Mouse (Mus musculus) hindbrain, embryonic 13.5 days (tissue): ENCODE data around the gene Cyb5rl. TPM values are rescaled to one million over a fixed set of nuclear protein-coding genes. Genes with fewer than 3 reads are reported as not detected.
A peak's percentile ranks its signal among the peaks of the same experiment; 100 is the strongest.
"Not testable (repeated sequence)": the region's sequence is repeated elsewhere in the genome, so short reads cannot be mapped to it uniquely, and the experiment has no call there.

Source experiments
- ATAC-seq: fragments of 200-750 bp; cut with Nextera tagmentation; 2 replicates; pipeline ENCODE4 v1.8.0; 2017; ENCODE audit warnings: moderate TSS enrichment; ENCODE audit not compliant: low FRiP score
- H3K27ac ChIP-seq: fragments of 300-500 bp; sonication (generic); 2 replicates; pipeline ENCODE4 v1.5.1; 2015; ENCODE audit warnings: inconsistent platforms, mild to moderate bottlenecking, moderate library complexity
- H3K27me3 ChIP-seq: fragments of 300-500 bp; sonication (generic); 2 replicates; pipeline ENCODE4 v1.6.1; 2015; ENCODE audit warnings: mild to moderate bottlenecking, inconsistent platforms
- H3K36me3 ChIP-seq: fragments of 300-500 bp; sonication (generic); 2 replicates; pipeline ENCODE4 v1.6.1; 2015; ENCODE audit warnings: mild to moderate bottlenecking, inconsistent platforms
- H3K4me1 ChIP-seq: fragments of 300-500 bp; sonication (generic); replicated peaks from 2 replicates; pipeline ENCODE4 v1.6.1; 2015; ENCODE audit warnings: inconsistent platforms
- H3K4me2 ChIP-seq: fragments of 300-500 bp; sonication (generic); 2 replicates; pipeline ENCODE4 v1.6.1; 2015; ENCODE audit warnings: inconsistent platforms, mild to moderate bottlenecking, moderate library complexity
- H3K4me3 ChIP-seq: fragments of 300-500 bp; sonication (generic); 2 replicates; pipeline ENCODE4 v1.5.1; 2015; ENCODE audit warnings: mild to moderate bottlenecking, inconsistent platforms
- H3K9ac ChIP-seq: fragments of 300-500 bp; sonication (generic); 2 replicates; pipeline ENCODE4 v1.6.1; 2015; ENCODE audit warnings: mild to moderate bottlenecking, inconsistent platforms
- H3K9me3 ChIP-seq: fragments of 300-500 bp; sonication (generic); 2 replicates; pipeline ENCODE4 v1.6.1; 2016; ENCODE audit warnings: inconsistent platforms
- WGBS: fragments of 180-500 bp; shearing (Covaris S2); methylation state at CpG from one replicate; pipeline ENCODE4 v1.1.7; 2015; 5-methylcytosine and 5-hydroxymethylcytosine counted together
- polyA plus RNA-seq: library from polyadenylated mRNA; unstranded; fragments of >200 nt; fragmentation: Nextera tagmentation; extraction: Ambion mirVana; gene quantifications from 2 replicates; pipeline ENCODE4 v1.2.1, GENCODE M21; 2015

Gene Cyb5rl
- polyA plus RNA-seq, 1 experiment from 2014 or later = 4.7 TPM

DNA sequence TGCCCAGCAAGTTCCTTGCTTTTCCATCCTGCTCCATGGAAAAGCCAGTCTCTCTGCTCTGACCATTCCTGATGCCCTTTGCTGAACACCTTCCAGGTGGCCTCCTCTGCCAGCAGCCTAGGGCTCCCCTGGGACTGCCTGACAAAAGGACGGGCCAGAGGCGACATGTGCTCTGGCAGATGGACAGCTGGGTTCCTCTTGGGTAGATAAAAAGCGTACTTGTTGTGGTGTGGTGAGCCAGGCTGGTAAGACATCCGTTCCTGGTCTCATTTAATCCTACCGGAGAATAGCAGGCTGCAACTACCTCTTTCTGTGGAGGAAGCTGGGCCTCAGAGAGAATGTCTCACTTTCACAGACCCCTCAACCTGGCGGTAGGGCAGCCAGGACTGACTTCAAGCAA, 29.3 kb downstream of the Cyb5rl start:
- H3K4me2 ChIP-seq = no peak overlapping the region
- peaks cover 44% of the 10 kb centered on the region for H3K4me1 ChIP-seq
- H3K9ac ChIP-seq = no peak overlapping the region
- H3K4me3 ChIP-seq = no peak overlapping the region
- H3K9me3 ChIP-seq = no peaks in the 10 kb centered on the region
- peak overlapping the region; percentile 44 for H3K27ac ChIP-seq
- 23% methylated on average over 6 of the region's 6 CpGs for WGBS
- H3K36me3 ChIP-seq = no peaks in the 10 kb centered on the region
- H3K27me3 ChIP-seq = 0 out of 2 replicates have a peak, but pooled peaks cover 3% of the 10 kb centered on the region
- ATAC-seq = no peak

- peak within 1 kb of the TSS; percentile 60 for H3K27ac ChIP-seq
- H3K4me2 ChIP-seq = no peak within 1 kb of the TSS
- peaks cover 41% of the 10 kb centered on the region for H3K4me1 ChIP-seq
- H3K9me3 ChIP-seq = no peaks in the 10 kb centered on the region
- 34% methylated on average over 16 of the region's 16 CpGs for WGBS
- no peaks in the 10 kb centered on the region for H3K36me3 ChIP-seq
- H3K4me3 ChIP-seq = no peak within 1 kb of the TSS
- H3K9ac ChIP-seq = 0 out of 2 replicates have a peak within 1 kb of the TSS, but pooled peaks have one; percentile 19
- ATAC-seq = 0 out of 2 replicates have a peak, but pooled peaks have one; percentile 23
- H3K27me3 ChIP-seq = 0 out of 2 replicates have a peak, but pooled peaks cover 3% of the 10 kb centered on the region
Measured at GRCm38 (mm10) chr4:107096841-107097373, 30.1 kb downstream of the Cyb5rl start, which contains the start of gene Cdcp2. Cdcp2 (plus strand) TSS chr4:107096891.

DNA sequence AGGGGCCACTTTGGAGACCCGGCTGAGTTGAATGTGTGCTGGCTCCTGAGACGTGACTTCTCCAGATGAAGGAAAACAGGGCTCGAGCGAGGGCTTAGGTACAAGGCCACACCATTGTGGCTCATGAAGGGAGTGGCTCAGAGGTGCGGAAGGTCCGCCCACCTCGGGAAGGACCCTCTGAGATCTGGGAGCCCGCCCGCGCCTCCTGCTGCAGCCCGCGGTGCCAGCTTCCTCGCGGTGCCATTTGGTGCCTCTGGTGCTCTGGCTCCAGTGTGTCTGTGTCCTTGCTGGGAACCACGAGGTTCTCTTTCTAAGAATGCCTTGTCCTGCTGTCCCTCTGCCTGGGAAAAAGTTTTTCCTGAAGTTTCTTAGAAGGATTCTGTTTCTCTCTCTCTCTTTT, 31.1 kb downstream of the Cyb5rl start:
- H3K9ac ChIP-seq = no peak overlapping the region

DNA sequence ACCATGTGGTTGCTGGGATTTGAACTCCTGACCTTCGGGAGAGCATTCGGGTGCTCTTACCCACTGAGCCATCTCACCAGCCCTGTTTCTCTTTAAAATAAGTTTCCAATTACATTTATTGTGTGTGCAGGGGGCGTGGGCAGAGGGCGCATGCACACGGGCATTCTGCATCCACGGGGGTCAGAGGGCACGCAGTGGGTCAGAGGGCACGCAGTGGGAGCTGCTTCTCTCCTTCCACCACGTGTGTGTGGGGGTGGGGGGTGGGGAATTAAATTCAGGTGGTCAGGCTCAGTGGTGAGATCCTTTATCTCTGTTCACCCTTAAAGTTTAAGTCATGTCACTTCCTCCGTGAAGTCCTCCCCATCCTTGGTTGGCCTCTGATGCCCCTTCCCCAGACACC, 31.6 kb downstream of the Cyb5rl start:
- Histone ChIP-seq H3K4me3 (no peak overlapping the region), H3K4me2 (no peak overlapping the region), H3K9ac (no peak overlapping the region), H3K27me3 (no peaks in the 10 kb centered on the region), H3K27ac (no peak overlapping the region), H3K9me3 (no peaks in the 10 kb centered on the region), H3K4me1 (peaks cover 39% of the 10 kb centered on the region), H3K36me3 (no peaks in the 10 kb centered on the region)
- WGBS = 67% methylated on average over 10 of the region's 10 CpGs
- no peak for ATAC-seq

More for the DNA sequence above, 31.1 kb downstream of the Cyb5rl start:
- WGBS = 68% methylated on average over 15 of the region's 15 CpGs
- peaks cover 40% of the 10 kb centered on the region for H3K4me1 ChIP-seq
- 0 out of 2 replicates have a peak, but pooled peaks cover 2% of the 10 kb centered on the region for H3K27me3 ChIP-seq
- no peak overlapping the region for H3K4me2 ChIP-seq
- no peak for ATAC-seq
- no peak overlapping the region for H3K4me3 ChIP-seq
- H3K9me3 ChIP-seq = no peaks in the 10 kb centered on the region
- H3K27ac ChIP-seq = peak overlapping the region; percentile 60; the same call in 1 of the 2 replicates
- no peaks in the 10 kb centered on the region for H3K36me3 ChIP-seq

DNA sequence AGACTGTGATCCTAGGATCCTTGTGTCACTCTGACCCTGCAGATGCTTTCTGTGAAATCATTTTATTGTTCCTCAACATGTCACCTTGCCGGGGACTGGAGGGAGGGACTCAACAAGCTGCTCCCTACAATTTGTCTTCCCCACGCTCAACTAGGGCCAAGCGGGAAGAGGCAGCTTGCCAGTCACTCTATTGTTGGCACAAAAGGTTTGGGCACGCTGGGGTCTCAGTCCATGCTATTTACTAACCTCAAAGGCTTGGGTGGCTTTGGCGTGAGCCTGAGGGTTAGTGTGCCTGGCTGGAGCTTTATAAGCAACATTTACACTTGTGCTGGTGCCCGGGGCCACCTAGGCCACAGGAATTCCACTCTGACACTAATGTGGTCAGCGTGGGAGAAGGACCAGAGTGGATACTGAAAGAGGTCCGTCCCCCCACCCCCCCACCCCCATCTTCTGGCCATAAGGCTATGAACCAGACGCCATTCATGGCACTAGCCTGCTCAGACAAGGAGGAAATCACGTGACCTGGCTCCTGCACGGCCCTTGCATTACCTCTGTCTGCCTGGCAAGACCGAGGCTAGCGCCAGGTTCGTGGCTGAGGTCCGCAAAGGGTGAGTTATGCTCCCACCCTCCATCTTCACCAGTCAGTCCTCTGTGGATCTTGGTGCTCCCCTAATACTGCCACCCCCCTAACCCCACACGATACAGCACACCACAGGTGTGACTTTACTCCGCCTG, 32.2 kb downstream of the Cyb5rl start:
- no peak overlapping the region for H3K4me3 ChIP-seq
- no peaks in the 10 kb centered on the region for H3K36me3 ChIP-seq
- H3K27ac ChIP-seq = no peak overlapping the region
- no peaks in the 10 kb centered on the region for H3K9me3 ChIP-seq
- ATAC-seq = no peak
- no peak overlapping the region for H3K4me2 ChIP-seq
- H3K9ac ChIP-seq = no peak overlapping the region
- WGBS = 72% methylated on average over 17 of the region's 17 CpGs
- no peaks in the 10 kb centered on the region for H3K27me3 ChIP-seq
- H3K4me1 ChIP-seq = peaks cover 34% of the 10 kb centered on the region

DNA sequence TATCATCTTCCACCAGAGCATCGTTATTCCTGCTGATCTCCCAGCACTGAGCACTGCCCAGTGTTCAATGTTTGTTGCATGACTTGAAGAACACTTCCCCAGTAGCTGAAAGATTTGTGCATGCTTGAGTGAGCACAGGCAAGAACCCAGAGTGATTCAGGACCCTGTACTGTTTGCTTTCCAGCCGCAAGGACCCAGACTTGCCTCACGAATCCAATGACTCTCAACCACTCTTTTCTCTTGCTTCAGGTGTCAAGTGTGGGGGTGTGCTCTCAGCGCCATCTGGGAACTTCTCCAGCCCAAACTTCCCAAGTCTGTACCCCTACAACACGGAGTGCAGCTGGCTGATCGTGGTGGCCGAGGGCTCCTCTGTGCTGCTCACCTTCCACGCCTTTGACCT, 35.4 kb downstream of the Cyb5rl start:
- Histone ChIP-seq H3K9ac (no peak overlapping the region), H3K4me1 (peaks cover 19% of the 10 kb centered on the region), H3K27me3 (no peaks in the 10 kb centered on the region), H3K4me3 (no peak overlapping the region), H3K36me3 (no peaks in the 10 kb centered on the region), H3K27ac (no peak overlapping the region), H3K4me2 (no peak overlapping the region), H3K9me3 (no peaks in the 10 kb centered on the region)
- ATAC-seq = no peak
- 82% methylated on average over 8 of the region's 8 CpGs for WGBS

GRCm38 (mm10) chr4:107106777-107107176, 40.0 kb downstream of the Cyb5rl start:
- 87% methylated on average over 16 of the region's 16 CpGs for WGBS

DNA sequence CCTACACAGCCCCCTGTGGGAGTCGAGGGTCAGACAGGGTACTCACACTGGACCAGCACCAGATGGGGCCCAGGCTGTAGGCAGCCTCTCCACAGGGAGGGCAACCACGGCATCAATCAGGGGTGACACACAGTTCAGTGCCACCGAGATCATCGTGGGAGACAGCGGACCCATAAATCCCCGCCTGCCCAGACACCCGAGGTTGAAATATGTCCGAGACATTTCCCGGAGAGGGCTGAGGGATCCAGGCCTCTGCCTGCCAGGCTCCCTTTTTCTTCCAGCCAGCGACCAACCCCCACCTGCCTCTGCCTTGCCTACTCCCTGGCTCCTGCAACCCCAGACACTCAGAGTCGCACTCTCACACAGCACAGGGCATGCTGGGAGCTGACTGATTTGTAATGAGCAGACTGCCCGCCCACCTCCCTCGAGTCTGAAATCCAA, 41.5 kb downstream of the Cyb5rl start:
- Histone ChIP-seq H3K4me1 (peaks cover 22% of the 10 kb centered on the region), H3K36me3 (no peaks in the 10 kb centered on the region), H3K4me3 (no peak overlapping the region), H3K9me3 (no peaks in the 10 kb centered on the region), H3K27me3 (no peaks in the 10 kb centered on the region), H3K4me2 (peak overlapping the region; percentile 30; the same call in 1 of the 2 replicates), H3K9ac (peak overlapping the region; percentile 36; the same call in 1 of the 2 replicates), H3K27ac (peak overlapping the region; percentile 58)
- peak; percentile 56 for ATAC-seq
- 18% methylated on average over 13 of the region's 13 CpGs for WGBS

More at GRCm38 (mm10) chr4:107106777-107107176, 40.0 kb downstream of the Cyb5rl start:
- Histone ChIP-seq H3K4me1 (peaks cover 22% of the 10 kb centered on the region), H3K4me3 (no peak overlapping the region), H3K4me2 (no peak overlapping the region), H3K27me3 (no peaks in the 10 kb centered on the region), H3K27ac (no peak overlapping the region), H3K36me3 (no peaks in the 10 kb centered on the region), H3K9me3 (no peaks in the 10 kb centered on the region), H3K9ac (no peak overlapping the region)
- ATAC-seq = no peak

DNA sequence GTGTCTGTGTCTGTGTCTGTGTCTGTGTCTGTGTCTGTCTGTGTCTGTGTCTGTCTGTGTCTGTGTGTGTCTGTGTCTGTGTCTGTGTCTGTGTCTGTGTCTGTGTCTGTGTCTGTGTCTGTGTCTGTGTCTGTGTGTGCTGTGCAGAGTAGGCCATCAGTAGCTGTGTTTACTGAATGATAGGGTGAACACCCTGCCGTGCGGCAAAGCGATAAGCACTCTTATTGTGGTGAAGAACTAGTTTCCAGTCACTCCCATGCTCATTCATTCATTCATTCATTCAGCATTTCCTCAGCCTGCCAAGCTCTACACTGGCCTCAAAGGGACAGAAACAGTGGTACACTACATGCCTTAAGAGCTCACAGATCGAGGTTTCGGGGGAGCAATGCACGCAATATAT, 42.4 kb downstream of the Cyb5rl start:
- peaks cover 22% of the 10 kb centered on the region for H3K4me1 ChIP-seq
- not testable (repeated sequence) for ATAC-seq, H3K4me2 ChIP-seq, H3K27ac ChIP-seq, H3K4me3 ChIP-seq, H3K27me3 ChIP-seq, H3K36me3 ChIP-seq, H3K9ac ChIP-seq, H3K9me3 ChIP-seq
- 95% methylated on average over 6 of the region's 6 CpGs for WGBS

DNA sequence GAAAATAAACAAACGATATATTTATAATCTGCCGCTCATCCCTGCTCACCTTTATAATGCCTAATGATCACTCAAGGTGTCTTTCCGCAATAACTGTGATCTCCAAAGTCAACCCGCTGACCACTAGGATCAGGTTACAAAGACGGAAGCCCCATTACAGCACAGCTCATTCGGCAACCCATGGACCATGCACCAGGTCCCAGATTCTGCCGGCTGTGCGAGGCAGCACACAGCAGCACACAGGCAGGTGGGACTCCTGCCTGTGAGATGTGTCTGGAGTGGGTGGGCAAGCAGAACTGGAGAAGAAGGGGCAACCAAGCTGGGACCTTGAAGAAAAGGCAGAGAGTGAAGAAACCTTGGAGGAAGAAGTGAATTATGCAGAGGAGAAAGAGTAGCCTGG, 47.5 kb downstream of the Cyb5rl start:
- H3K27me3 ChIP-seq = 0 out of 2 replicates have a peak, but pooled peaks cover 2% of the 10 kb centered on the region
- no peak overlapping the region for H3K9ac ChIP-seq

GRCm38 (mm10) chr4:107117741-107118385, 51.1 kb downstream of the Cyb5rl start:
- WGBS = 91% methylated on average over 2 of the region's 2 CpGs

More for the DNA sequence above, 47.5 kb downstream of the Cyb5rl start:
- no peak for ATAC-seq
- H3K27ac ChIP-seq = no peak overlapping the region
- H3K4me3 ChIP-seq = no peak overlapping the region
- H3K4me2 ChIP-seq = no peak overlapping the region
- 71% methylated on average over 8 of the region's 8 CpGs for WGBS
- H3K36me3 ChIP-seq = no peaks in the 10 kb centered on the region
- H3K9me3 ChIP-seq = no peaks in the 10 kb centered on the region
- no peaks in the 10 kb centered on the region for H3K4me1 ChIP-seq

DNA sequence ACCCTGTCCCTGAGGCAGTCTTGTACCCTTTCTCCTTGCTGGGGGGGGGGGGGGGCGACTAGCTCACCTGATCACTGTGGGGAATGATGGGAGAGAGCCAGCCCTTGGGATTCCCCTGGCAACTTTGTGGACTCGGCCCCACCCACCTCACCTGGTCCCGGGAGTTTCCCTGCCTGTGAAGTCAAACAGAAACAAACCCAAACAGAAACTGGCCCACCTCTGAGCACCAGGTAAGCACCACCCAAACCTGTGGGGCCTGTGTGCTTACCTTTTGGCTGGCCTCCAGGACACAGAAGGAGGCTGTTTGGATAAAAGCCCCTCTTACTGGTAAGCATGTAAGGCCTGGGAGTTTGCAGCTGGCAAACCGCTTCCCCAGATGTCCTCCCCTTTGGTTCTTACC, 52.3 kb downstream of the Cyb5rl start:
- Histone ChIP-seq H3K9ac (no peak overlapping the region), H3K27me3 (0 out of 2 replicates have a peak, but pooled peaks cover 2% of the 10 kb centered on the region), H3K9me3 (no peaks in the 10 kb centered on the region), H3K27ac (no peak overlapping the region), H3K4me3 (no peak overlapping the region), H3K4me1 (peaks cover 11% of the 10 kb centered on the region), H3K36me3 (no peaks in the 10 kb centered on the region), H3K4me2 (no peak overlapping the region)
- no peak for ATAC-seq
- 58% methylated on average over 4 of the region's 4 CpGs for WGBS

More at GRCm38 (mm10) chr4:107117741-107118385, 51.1 kb downstream of the Cyb5rl start:
- Histone ChIP-seq H3K9ac (no peak overlapping the region), H3K27me3 (0 out of 2 replicates have a peak, but pooled peaks cover 2% of the 10 kb centered on the region), H3K9me3 (no peaks in the 10 kb centered on the region), H3K36me3 (no peaks in the 10 kb centered on the region), H3K4me1 (peaks cover 11% of the 10 kb centered on the region), H3K27ac (no peak overlapping the region), H3K4me3 (no peak overlapping the region), H3K4me2 (no peak overlapping the region)
- no peak for ATAC-seq
